Mouse (Mus musculus): ENCODE results near the gene 4930432K21Rik.

DNA sequence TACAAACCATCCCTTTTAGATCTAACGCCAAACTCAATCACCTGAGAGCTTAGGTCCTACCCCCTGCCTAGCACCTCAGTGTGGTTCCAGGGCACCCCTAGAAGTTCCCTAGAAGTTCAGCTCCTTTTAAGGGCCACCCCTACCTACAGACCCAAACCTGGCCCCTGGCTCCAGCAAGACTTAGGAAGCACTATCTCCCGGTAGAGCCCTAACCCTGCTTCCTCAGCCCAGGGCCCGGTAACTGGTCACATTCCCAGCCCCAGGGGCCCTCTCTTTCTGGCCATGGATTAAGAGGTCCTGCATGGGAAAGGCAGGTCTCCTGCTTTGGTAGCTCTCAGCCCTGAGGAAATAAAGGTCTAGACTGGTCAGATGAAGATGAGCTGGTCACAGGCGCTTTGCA is 32.1 kb downstream of the 4930432K21Rik start:
- no peak for TF ChIP-seq GATA1 (IDR thresholded peaks at IDR 0.05; ENCODE audit: borderline replicate concordance, low read length)
- no peak for TF ChIP-seq FLI1 (IDR thresholded peaks at IDR 0.05; ENCODE audit: low read length)

All from megakaryocyte, embryonic 14.5 days (primary cell).